Mouse (Mus musculus) left cerebral cortex, adult 18-20 months (tissue): Measurements from ENCODE around the gene Kantr. TPM values are rescaled to one million over a fixed set of nuclear protein-coding genes. Genes with fewer than 3 reads are reported as not detected.
"Not testable (repeated sequence)": the region's sequence is repeated elsewhere in the genome, so short reads cannot be mapped to it uniquely, and the experiment has no call there.

Source experiments
- DNase-seq, 2 experiments: peaks; one replicate each; pipeline ENCODE4 v3.0.0; 2021 to 2022; ENCODE audit warnings: low spot score in 2 of 2, mixed read lengths in 1 of 2
- long read RNA-seq, 2 experiments: library from polyadenylated mRNA; stranded (forward); transcript quantifications; one replicate each; pipeline ENCODE4 v2.0.0; 2021
- total RNA-seq, 2 experiments: library from RNA; stranded (reverse); gene quantifications; 2 replicates each; pipeline ENCODE4 v1.2.3; 2021

Gene Kantr
- 10 to 100 TPM; 56.0 to 60.3 TPM for total RNA-seq
- long read RNA-seq, experiment 1, full-length matches to known transcripts: 9 of 11 reads
- long read RNA-seq, experiment 1, partial matches to known transcripts: 0 of 11 reads
- long read RNA-seq, experiment 1, other reads (novel, unspliced or antisense): 2 of 11 reads
- long read RNA-seq, experiment 2, full-length matches to known transcripts: 4 of 4 reads
- long read RNA-seq, experiment 2, partial matches to known transcripts: 0 of 4 reads
- long read RNA-seq, experiment 2, other reads (novel, unspliced or antisense): 0 of 4 reads

DNA sequence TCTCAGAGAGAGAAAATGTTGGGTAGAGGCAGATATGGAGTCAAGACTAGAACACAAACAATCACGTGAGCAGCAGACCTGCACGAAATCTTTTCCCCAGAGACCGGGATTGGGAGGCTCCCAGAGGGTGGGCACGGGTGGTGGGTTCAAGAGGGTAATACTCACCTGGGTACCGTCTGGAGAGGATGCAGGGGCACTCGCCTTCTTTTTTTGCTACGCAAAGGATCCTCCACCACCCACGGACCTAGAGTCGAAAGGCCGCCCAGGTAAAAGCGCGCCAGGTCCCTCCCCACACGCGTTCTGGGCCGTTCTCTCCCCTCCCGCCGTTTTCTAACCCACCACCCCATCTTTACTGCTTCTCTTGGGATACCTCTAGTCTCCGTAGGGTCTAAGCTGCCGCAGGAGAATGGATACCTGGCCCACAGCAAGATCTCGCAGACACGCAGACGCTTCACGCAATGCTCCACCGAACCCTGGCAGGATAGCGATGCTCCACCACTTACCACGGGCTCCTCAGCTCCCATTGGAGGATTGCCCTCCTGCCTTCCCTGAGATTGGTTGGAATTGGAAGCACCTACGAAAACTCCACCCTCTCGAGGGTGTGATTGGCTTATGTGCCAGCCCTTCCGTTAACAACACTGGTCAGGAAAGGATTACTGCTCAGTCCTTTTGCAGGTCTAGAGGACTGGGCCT, at the start of gene Kantr:
Gene Kantr (minus strand): TSS at position 500 of the 693 bp plus-strand sequence.
- DNase-seq: peak; percentile 56 to 79

GRCm38 (mm10) chrX:152368397-152369273, 41.3 kb upstream of the Kantr start, which contains the start of gene Gpr173:
Gene Gpr173 (minus strand): TSS chrX:152368704.
- peak; percentile 25 to 58 for DNase-seq

- DNase-seq: no peak
These were observed 40.7 kb upstream of the Kantr start for GRCm38 (mm10) chrX:152368054-152368396.

GRCm38 (mm10) chrX:152366418-152366817, 39.1 kb upstream of the Kantr start:
- no peak for DNase-seq

DNA sequence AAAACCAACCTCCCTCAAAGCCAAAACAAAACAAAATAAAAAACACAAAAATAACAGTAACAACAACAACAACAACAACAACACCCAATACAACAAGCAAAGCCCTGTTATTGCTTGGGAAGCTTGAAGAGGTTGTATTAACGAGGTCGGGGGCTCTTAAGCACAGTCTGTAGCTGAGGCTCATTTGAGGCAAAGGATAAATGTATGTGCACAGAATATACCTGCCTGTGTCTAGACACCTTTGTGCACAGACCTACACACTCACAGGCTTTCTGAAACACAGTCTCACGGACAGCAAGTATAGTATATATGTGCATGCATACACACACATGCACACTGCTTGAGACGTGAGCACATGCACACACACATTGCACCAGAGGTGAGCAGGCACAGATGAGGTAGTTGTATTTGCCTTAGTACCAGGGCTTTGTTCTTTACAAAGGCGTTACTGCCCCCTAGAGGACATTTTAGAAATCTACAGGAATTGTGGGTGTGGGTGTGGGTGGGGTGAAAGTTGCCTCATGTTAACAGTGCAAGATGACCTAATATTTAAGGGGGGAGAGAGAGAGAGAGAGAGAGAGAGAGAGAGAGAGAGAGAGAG, 25.4 kb upstream of the Kantr start:
- DNase-seq: no peak

- no peak for DNase-seq
These were observed 19.7 kb upstream of the Kantr start for GRCm38 (mm10) chrX:152347041-152347440.

DNA sequence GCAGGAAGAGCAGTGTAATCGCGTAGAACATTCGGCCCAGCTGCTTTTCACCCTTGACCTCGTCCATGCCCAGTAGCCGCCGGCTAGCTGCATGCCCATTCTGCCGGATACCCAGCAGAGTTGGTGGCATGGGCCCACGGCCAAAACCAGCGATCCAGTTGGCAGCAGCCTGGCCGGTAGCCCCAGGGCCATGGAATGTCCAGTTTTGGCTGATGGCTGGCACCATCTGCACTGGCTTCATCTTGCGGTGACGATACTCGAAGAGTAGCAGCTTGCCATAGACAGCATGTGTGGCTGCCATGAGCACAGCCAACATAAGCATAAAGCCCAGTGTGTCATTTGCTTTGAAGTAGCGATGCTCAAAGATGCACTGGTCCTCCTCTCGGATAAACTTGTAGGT, 19.3 kb upstream of the Kantr start:
- no peak for DNase-seq

GRCm38 (mm10) chrX:152342903-152343302, 15.6 kb upstream of the Kantr start:
- no peak for DNase-seq

DNA sequence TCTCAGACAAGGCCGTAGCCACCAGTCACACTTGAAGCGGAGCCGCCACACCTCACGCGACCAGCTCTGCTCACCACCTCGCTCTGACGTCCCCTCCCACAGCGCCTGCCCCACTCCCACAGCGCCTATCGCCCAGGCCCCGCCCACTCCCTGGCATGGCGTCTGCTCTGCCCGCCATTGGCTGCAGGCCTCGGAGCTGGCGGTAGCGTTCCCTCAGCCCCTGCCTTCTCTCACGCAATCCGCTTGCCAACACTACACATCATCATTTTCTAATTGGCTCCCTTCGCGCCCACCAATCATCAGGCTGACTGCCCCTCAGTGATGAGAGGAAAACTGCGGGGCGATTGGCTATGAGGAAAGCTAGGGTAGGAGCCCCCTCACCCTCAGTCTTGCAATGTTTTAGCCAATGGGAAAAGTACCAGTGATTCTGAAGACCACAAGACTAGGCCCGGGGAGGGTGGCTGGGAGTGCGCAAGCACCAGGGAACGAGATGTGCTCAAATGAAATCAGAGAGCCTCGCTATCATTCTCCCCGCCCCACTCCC, 15.1 kb upstream of the Kantr start, which contains the start of gene Tspyl2:
Gene Tspyl2 (minus strand): TSS at position 68 of the 544 bp plus-strand sequence.
- peak; percentile 89 to 91 for DNase-seq

- DNase-seq: peak; percentile 4 to 20
These were observed 14.2 kb upstream of the Kantr start for GRCm38 (mm10) chrX:152341496-152341895.

DNA sequence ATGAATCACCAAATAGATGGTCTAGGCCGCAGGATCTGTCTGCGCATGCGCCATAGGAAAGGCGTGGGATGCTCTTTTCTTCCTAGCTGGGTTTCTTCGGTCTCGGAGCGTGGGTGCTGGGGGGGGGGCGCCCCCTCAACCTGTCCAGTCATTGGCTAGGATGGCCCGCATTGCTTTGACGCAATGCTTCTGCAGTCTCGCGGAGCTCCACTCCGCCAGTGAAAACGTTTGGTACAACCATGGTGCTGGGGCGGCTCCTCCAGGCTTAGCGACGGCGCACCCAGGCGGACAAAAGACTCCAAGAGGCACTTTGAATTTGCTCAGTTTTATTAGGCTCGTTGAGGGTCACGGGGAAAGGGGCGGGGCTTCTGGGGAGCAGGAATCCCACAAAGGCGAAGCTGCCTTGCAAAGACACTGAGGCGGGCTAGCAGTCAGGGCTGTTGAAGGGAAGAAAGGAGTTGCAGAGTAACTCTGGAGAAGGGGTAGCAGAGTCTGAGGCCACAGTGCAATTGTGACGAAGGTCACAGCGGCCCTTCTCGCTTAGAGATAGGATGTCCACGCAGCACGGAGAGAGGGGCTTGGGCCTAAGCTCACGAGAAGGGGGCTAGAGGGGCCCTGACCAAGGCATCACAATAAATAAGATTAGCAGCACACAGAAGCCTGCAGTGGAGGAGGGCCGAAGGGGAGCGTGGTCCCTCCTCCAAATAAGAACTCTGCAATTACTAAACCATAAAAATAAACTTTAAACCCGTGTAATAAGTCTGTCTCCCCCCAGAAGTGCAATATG, 9.4 kb upstream of the Kantr start:
- peak; percentile 82 to 85 for DNase-seq

DNA sequence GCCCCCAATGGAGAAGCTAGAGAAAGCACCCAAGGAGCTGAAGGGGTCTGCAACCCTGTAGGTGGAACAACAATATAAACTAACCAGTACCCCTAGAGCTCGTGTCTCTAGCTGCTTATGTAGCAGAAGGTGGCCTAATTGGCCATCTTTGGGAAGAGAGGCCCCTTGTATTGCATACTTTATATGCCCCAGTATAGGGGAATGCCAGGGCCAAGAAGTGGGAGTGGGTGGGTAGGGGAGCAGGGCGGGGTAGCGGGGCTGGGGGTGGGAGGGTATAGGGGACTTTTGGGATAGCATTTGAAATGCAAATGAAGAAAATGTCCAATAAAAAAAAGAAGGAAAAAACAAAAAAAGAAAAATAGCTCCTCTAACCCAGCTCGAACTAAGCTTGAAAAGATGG, 8.8 kb upstream of the Kantr start:
- DNase-seq: not testable (repeated sequence)

DNA sequence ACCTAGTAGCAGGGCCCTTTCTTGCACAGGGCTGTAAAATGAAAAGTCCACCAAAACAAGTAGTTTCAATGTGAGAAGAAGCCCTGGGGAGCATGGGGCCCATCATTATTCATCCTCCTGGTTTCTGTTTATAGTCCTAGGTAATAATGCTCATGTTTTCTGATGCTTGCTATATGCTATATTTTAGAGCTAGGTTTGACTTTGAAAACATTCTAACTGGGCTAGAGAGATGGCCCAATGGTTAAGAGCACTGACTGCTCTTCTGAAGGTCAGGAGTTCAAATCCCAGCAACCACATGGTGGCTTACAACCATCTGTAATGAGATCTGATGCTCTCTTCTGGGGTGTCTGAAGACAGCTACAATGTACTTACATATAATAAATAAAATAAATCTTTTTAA, 2.1 kb upstream of the Kantr start:
- not testable (repeated sequence) for DNase-seq

DNA sequence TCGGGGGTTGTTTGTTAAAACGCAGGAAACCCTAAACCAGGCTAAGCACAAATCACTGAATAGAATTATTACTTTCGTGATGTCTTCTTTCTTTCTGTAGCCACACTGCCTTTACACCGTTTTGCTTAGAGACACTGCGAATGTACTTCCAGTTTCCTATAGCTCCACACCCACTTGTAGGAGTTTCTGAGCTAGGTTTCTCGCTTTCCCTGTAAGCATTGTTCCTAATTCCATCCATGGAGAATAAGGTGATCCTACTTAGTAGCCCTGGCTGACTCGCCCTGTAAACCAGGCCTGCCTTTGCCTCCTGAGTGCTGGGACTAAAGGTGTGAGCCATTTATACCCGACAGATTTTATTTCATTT, 376 bp upstream of the Kantr start:
- no peak for DNase-seq

DNA sequence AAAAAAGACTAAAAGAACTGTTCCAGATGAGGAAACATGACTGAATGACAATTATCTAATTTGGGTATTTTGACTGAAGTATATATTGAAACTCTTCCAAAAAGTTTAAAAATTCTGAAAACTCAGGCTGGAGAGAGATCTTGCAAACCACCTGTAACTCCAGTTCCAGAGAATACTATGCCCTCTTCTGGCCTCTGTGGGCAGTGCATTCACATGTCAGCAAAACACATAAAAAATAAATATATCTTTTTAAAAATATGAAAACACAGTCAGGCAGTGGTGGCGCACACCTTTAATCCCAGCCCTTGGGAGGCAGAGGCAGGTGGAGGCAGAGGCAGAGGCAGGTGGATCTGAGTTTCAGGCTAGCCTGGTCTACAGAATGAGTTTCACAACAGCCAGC, 3.7 kb downstream of the Kantr start:
- no peak for DNase-seq

- DNase-seq: no peak
These were observed 4.5 kb downstream of the Kantr start for GRCm38 (mm10) chrX:152322776-152323175.

DNA sequence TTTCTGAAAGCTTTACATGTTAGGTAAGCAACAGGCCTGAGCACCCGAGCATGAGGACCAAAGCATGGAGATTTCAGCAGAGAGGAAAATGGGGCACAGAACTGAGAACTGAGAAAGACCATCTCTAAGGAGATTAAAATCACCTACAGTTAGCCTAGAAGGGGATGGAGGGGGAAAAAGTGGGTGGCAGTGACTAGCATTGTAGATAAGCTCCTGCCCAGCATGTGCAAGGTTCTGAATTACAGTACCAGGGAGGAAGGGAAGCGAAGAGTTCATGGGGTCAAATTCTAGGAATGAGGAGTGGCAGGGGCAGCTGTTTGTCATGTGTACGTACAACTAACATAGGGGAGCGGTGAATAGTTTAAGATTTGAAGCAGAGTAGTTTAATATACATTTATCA, 6.8 kb downstream of the Kantr start:
- no peak for DNase-seq

- DNase-seq: peak in 1 of 2 experiments; percentile 20
These were observed 19.4 kb downstream of the Kantr start for GRCm38 (mm10) chrX:152307942-152308341.

- no peak for DNase-seq
These were observed 19.9 kb downstream of the Kantr start for GRCm38 (mm10) chrX:152307371-152307770.

DNA sequence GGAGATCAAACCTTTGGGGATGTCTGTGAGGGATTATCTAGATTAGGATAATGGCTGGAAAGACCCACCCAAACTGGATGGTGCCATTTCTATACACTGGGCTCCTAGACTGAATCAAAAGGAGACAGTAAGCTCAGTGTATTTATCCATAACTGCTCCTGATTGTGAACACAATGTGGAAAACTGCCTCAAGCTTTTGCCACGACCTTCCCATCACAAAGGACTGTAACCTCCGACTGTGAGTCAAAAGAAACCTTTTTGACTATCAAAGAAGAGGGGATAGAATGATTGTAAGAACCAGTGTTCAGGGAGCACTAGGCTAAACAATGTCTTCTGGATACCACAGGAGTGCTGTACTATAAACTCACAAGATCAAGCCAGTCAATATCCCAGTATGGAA, 21.1 kb downstream of the Kantr start:
- no peak for DNase-seq
